18 mouse cellular contexts compared by ENCODE assay signal in genomic region chr8:119466794-119467193, GRCm38 (mm10). TPM values are rescaled to one million over a fixed set of nuclear protein-coding genes. Genes with fewer than 3 reads are reported as not detected.
A peak's percentile ranks its signal among the peaks of the same experiment; 100 is the strongest.
DNase-seq lines count a peak whose midpoint lies in the region; ATAC-seq and TF ChIP-seq lines count a peak whose summit lies in the region.
"Had no signal": no experiment of that assay in that cellular context is flagged by ENCODE, and none has a peak within 500 bp of the region (broad histone marks: within the 10 kb centered on the region; RNA-seq: fewer than 3 reads in every experiment).

No protein-coding gene starts in this region.

- TF ChIP-seq CTCF in forebrain, postnatal 0 days (IDR thresholded peaks at IDR 0.05; ENCODE audit: low read depth): no peak

- H3K4me1 ChIP-seq in forebrain, embryonic 10.5 days: peaks cover 40% of the 10 kb centered on the region
- peaks cover 26% of the 10 kb centered on the region for H3K4me1 ChIP-seq in forebrain, embryonic 11.5 days (replicated peaks; ENCODE audit: control insufficient read depth, insufficient read depth, low read length)
- peaks cover 16% of the 10 kb centered on the region for H3K4me1 ChIP-seq in limb, embryonic 13.5 days
- peaks cover 21% of the 10 kb centered on the region for H3K4me1 ChIP-seq in limb, embryonic 10.5 days
- peaks cover 16% of the 10 kb centered on the region for H3K4me1 ChIP-seq in forebrain, postnatal 0 days (ENCODE audit: insufficient read depth)
- H3K4me1 ChIP-seq in midbrain, embryonic 14.5 days (ENCODE audit: control insufficient read depth, insufficient read depth, low read length): peaks cover 34% of the 10 kb centered on the region

- no peak for ATAC-seq in forebrain, embryonic 11.5 days (replicated peaks; ENCODE audit: low FRiP score)
- ATAC-seq in limb, embryonic 13.5 days (ENCODE audit: low FRiP score, low read depth): no peak
- no peak for ATAC-seq in forebrain, postnatal 0 days
- ATAC-seq in midbrain, embryonic 14.5 days (ENCODE audit: low FRiP score, low TSS enrichment): no peak
- ATAC-seq: activated CD4-positive, CD25-positive, alpha-beta regulatory T cell, adult 4 months had no signal

- no peak overlapping the region for H3K4me3 ChIP-seq in forebrain, embryonic 10.5 days
- no peak overlapping the region for H3K4me3 ChIP-seq in forebrain, embryonic 11.5 days (ENCODE audit: low read depth, low read length)
- H3K4me3 ChIP-seq in limb, embryonic 13.5 days: no peak overlapping the region
- no peak overlapping the region for H3K4me3 ChIP-seq in limb, embryonic 10.5 days
- H3K4me3 ChIP-seq in forebrain, postnatal 0 days (ENCODE audit: low read depth, low read length): no peak overlapping the region
- no peak overlapping the region for H3K4me3 ChIP-seq in midbrain, embryonic 14.5 days (replicated peaks; ENCODE audit: low read depth, low read length)
- H3K4me3 ChIP-seq: embryonic facial prominence, embryonic 15.5 days had no signal

- H3K4me2 ChIP-seq in forebrain, embryonic 11.5 days (ENCODE audit: low read depth, low read length, severe bottlenecking): no peak overlapping the region
- H3K4me2 ChIP-seq in limb, embryonic 13.5 days (replicated peaks): no peak overlapping the region
- no peak overlapping the region for H3K4me2 ChIP-seq in forebrain, postnatal 0 days (ENCODE audit: low read depth)
- H3K4me2 ChIP-seq in midbrain, embryonic 14.5 days (ENCODE audit: low read length): no peak overlapping the region

- WGBS in forebrain, embryonic 10.5 days: 79% methylated on average over 10 of the region's 10 CpGs
- WGBS in forebrain, embryonic 11.5 days: 81% methylated on average over 10 of the region's 10 CpGs
- WGBS in limb, embryonic 13.5 days: 72% methylated on average over 10 of the region's 10 CpGs
- WGBS in limb, embryonic 10.5 days: 83% methylated on average over 10 of the region's 10 CpGs
- 62% methylated on average over 10 of the region's 10 CpGs for WGBS in forebrain, postnatal 0 days
- 65% methylated on average over 10 of the region's 10 CpGs for WGBS in midbrain, embryonic 14.5 days

- peak overlapping the region; percentile 63; the same call in 1 of the 2 replicates for H3K27ac ChIP-seq in forebrain, embryonic 10.5 days
- no peak overlapping the region for H3K27ac ChIP-seq in forebrain, embryonic 11.5 days (ENCODE audit: low read depth, low read length)
- H3K27ac ChIP-seq in limb, embryonic 13.5 days: no peak overlapping the region
- no peak overlapping the region for H3K27ac ChIP-seq in limb, embryonic 10.5 days
- H3K27ac ChIP-seq in forebrain, postnatal 0 days (ENCODE audit: low read depth, low read length): peak overlapping the region; percentile 29; the same call in 1 of the 2 replicates
- 0 out of 2 replicates have a peak overlapping the region, but pooled peaks have one; percentile 27 for H3K27ac ChIP-seq in midbrain, embryonic 14.5 days (replicated peaks; ENCODE audit: low read depth, low read length)
- H3K27ac ChIP-seq: embryonic facial prominence, embryonic 15.5 days had no signal

- H3K27me3 ChIP-seq in forebrain, embryonic 10.5 days (ENCODE audit: poor library complexity, severe bottlenecking): peaks cover 52% of the 10 kb centered on the region
- 0 out of 2 replicates have a peak, but pooled peaks cover 2% of the 10 kb centered on the region for H3K27me3 ChIP-seq in forebrain, embryonic 11.5 days (ENCODE audit: control insufficient read depth, insufficient read depth, low read length)
- H3K27me3 ChIP-seq in limb, embryonic 13.5 days: peaks cover 35% of the 10 kb centered on the region
- peaks cover 51% of the 10 kb centered on the region for H3K27me3 ChIP-seq in limb, embryonic 10.5 days (ENCODE audit: low read depth, poor library complexity, severe bottlenecking)
- H3K27me3 ChIP-seq in forebrain, postnatal 0 days (ENCODE audit: insufficient read depth, low read length): no peaks in the 10 kb centered on the region
- 0 out of 2 replicates have a peak, but pooled peaks cover 7% of the 10 kb centered on the region for H3K27me3 ChIP-seq in midbrain, embryonic 14.5 days (ENCODE audit: control insufficient read depth, insufficient read depth, low read length)

- H3K36me3 ChIP-seq in forebrain, embryonic 10.5 days (replicated peaks): peaks cover 23% of the 10 kb centered on the region
- no peaks in the 10 kb centered on the region for H3K36me3 ChIP-seq in forebrain, embryonic 11.5 days (ENCODE audit: control insufficient read depth, insufficient read depth, low read length)
- no peaks in the 10 kb centered on the region for H3K36me3 ChIP-seq in limb, embryonic 13.5 days
- H3K36me3 ChIP-seq in limb, embryonic 10.5 days: no peaks in the 10 kb centered on the region
- H3K36me3 ChIP-seq in forebrain, postnatal 0 days (ENCODE audit: insufficient read depth): no peaks in the 10 kb centered on the region
- no peaks in the 10 kb centered on the region for H3K36me3 ChIP-seq in midbrain, embryonic 14.5 days (ENCODE audit: control insufficient read depth, insufficient read depth, low read length)
- H3K36me3 ChIP-seq: embryonic facial prominence, embryonic 15.5 days; heart, embryonic 12.5 days had no signal

- H3K9me3 ChIP-seq in forebrain, embryonic 10.5 days: no peaks in the 10 kb centered on the region
- H3K9me3 ChIP-seq in forebrain, embryonic 11.5 days (ENCODE audit: control insufficient read depth, low read length): no peaks in the 10 kb centered on the region
- H3K9me3 ChIP-seq in limb, embryonic 13.5 days: no peaks in the 10 kb centered on the region
- H3K9me3 ChIP-seq in limb, embryonic 10.5 days (replicated peaks): no peaks in the 10 kb centered on the region
- no peaks in the 10 kb centered on the region for H3K9me3 ChIP-seq in forebrain, postnatal 0 days (ENCODE audit: low read length)
- H3K9me3 ChIP-seq in midbrain, embryonic 14.5 days (ENCODE audit: control insufficient read depth, low read length): no peaks in the 10 kb centered on the region
- H3K9me3 ChIP-seq: embryonic facial prominence, embryonic 15.5 days had no signal

- DNase-seq in forebrain, embryonic 10.5 days (ENCODE audit: extremely low spot score, low spot score): no peak
- no peak for DNase-seq in forebrain, embryonic 11.5 days (ENCODE audit: low spot score)
- DNase-seq in limb, embryonic 10.5 days (ENCODE audit: low spot score): no peak
- DNase-seq in forebrain, postnatal 0 days: no peak
- no peak for DNase-seq in midbrain, embryonic 14.5 days
- DNase-seq in gastrocnemius, postnatal 25 days: no peak
- no peak for DNase-seq in natural killer cell, adult 2 months (ENCODE audit: low spot score in 2 of 2)
- DNase-seq: cerebellum, adult 18-20 months; gastrocnemius, postnatal 14 days; heart, postnatal 36 days; kidney, adult 8-10 months had no signal

- H3K9ac ChIP-seq in forebrain, embryonic 11.5 days (ENCODE audit: low read length): no peak overlapping the region
- peak overlapping the region; percentile 35; the same call in 1 of the 2 replicates for H3K9ac ChIP-seq in limb, embryonic 13.5 days
- no peak overlapping the region for H3K9ac ChIP-seq in forebrain, postnatal 0 days
- H3K9ac ChIP-seq in midbrain, embryonic 14.5 days (replicated peaks; ENCODE audit: low read length): no peak overlapping the region
- H3K9ac ChIP-seq: embryonic facial prominence, embryonic 15.5 days; heart, embryonic 12.5 days had no signal

RNA-seq across cellular contexts. Expression of gene Necab2, which starts 20.3 kb away (rescaled TPM):
- 15.5 and 19.1 TPM in 2 replicates for polyA plus RNA-seq in forebrain, embryonic 10.5 days (2016; fragmentation: Nextera tagmentation; extraction: Ambion mirVana)
- polyA plus RNA-seq in forebrain, embryonic 11.5 days (2014; fragmentation: Nextera tagmentation; extraction: Ambion mirVana): 15.3 and 18.3 TPM in 2 replicates
- polyA plus RNA-seq in limb, embryonic 13.5 days (2015; fragmentation: Nextera tagmentation; extraction: Ambion mirVana): 3.1 and 3.5 TPM in 2 replicates
- polyA plus RNA-seq in limb, embryonic 10.5 days (2016; fragmentation: Nextera tagmentation; extraction: Ambion mirVana): 4.2 and 5.6 TPM in 2 replicates
- 41.1 and 58.5 TPM in 2 replicates for total RNA-seq in forebrain, postnatal 0 days (2014; rRNA removed)
- 35.0 and 56.1 TPM in 2 replicates for polyA plus RNA-seq in forebrain, postnatal 0 days (2015; fragmentation: Nextera tagmentation; extraction: Ambion mirVana)
- 45.7 and 56.4 TPM in 2 replicates for polyA plus RNA-seq in midbrain, embryonic 14.5 days (2014; fragmentation: Nextera tagmentation; extraction: Ambion mirVana)
- total RNA-seq in gastrocnemius, postnatal 25 days (2021): under 1 TPM; 0.13 to 0.18 TPM
- total RNA-seq: common myeloid progenitor, adult 5-6 weeks; heart, postnatal 36 days; neutrophil, adult 5-6 weeks had no signal
- polyA plus RNA-seq: activated CD4-positive, CD25-positive, alpha-beta regulatory T cell, adult 4 months had no signal

RNA-seq across cellular contexts. Expression of gene Osgin1, which starts 32.9 kb away (rescaled TPM):
- 0.48 and 0.73 TPM in 2 replicates for polyA plus RNA-seq in forebrain, embryonic 10.5 days (2016; fragmentation: Nextera tagmentation; extraction: Ambion mirVana)
- polyA plus RNA-seq in forebrain, embryonic 11.5 days (2014; fragmentation: Nextera tagmentation; extraction: Ambion mirVana): 0.09 TPM in 1 of 2 replicates, not detected in the other
- polyA plus RNA-seq in limb, embryonic 13.5 days (2015; fragmentation: Nextera tagmentation; extraction: Ambion mirVana): 0.73 and 0.76 TPM in 2 replicates
- polyA plus RNA-seq in limb, embryonic 10.5 days (2016; fragmentation: Nextera tagmentation; extraction: Ambion mirVana): 0.26 and 0.34 TPM in 2 replicates
- total RNA-seq in forebrain, postnatal 0 days (2014; rRNA removed): not detected in 2 replicates
- 0.12 and 0.19 TPM in 2 replicates for polyA plus RNA-seq in forebrain, postnatal 0 days (2015; fragmentation: Nextera tagmentation; extraction: Ambion mirVana)
- polyA plus RNA-seq in midbrain, embryonic 14.5 days (2014; fragmentation: Nextera tagmentation; extraction: Ambion mirVana): 0.26 TPM in 1 of 2 replicates, not detected in the other
- total RNA-seq in gastrocnemius, postnatal 25 days (2021): 10 to 100 TPM in 1 of 2 experiments, 1 to 10 TPM in 1; 9.9 to 14.8 TPM
- total RNA-seq: common myeloid progenitor, adult 5-6 weeks had no signal

RNA-seq across cellular contexts. Expression of gene Slc38a8, which starts 34.7 kb away (rescaled TPM):
- 1.0 and 4.4 TPM in 2 replicates for polyA plus RNA-seq in forebrain, embryonic 10.5 days (2016; fragmentation: Nextera tagmentation; extraction: Ambion mirVana)
- 0.13 TPM in 1 of 2 replicates, not detected in the other for polyA plus RNA-seq in forebrain, embryonic 11.5 days (2014; fragmentation: Nextera tagmentation; extraction: Ambion mirVana)
- polyA plus RNA-seq in limb, embryonic 13.5 days (2015; fragmentation: Nextera tagmentation; extraction: Ambion mirVana): 0.29 TPM in 1 of 2 replicates, not detected in the other
- polyA plus RNA-seq in limb, embryonic 10.5 days (2016; fragmentation: Nextera tagmentation; extraction: Ambion mirVana): 0.05 and 0.11 TPM in 2 replicates
- not detected in 2 replicates for total RNA-seq in forebrain, postnatal 0 days (2014; rRNA removed)
- 0.12 TPM in 1 of 2 replicates, not detected in the other for polyA plus RNA-seq in forebrain, postnatal 0 days (2015; fragmentation: Nextera tagmentation; extraction: Ambion mirVana)
- not detected in 2 replicates for polyA plus RNA-seq in midbrain, embryonic 14.5 days (2014; fragmentation: Nextera tagmentation; extraction: Ambion mirVana)
- not detected for total RNA-seq in gastrocnemius, postnatal 25 days (2021)
- total RNA-seq: common myeloid progenitor, adult 5-6 weeks; gastrocnemius, postnatal 14 days; heart, postnatal 36 days; neutrophil, adult 5-6 weeks had no signal
- polyA plus RNA-seq: activated CD4-positive, CD25-positive, alpha-beta regulatory T cell, adult 4 months; heart, embryonic 12.5 days; liver, embryonic 16.5 days had no signal

Comparison
In these comparisons a context has a peak if more than half of its experiments do, and no peak if none do; other contexts are left out.
1. H3K27ac ChIP-seq: peak in forebrain, embryonic 10.5 days (single experiment), forebrain, postnatal 0 days (single experiment) and midbrain, embryonic 14.5 days (single experiment); none in forebrain, embryonic 11.5 days (single experiment), limb, embryonic 13.5 days (single experiment) and limb, embryonic 10.5 days (single experiment).